28 mouse cellular contexts compared by ENCODE assay signal in genomic region chr3:131307811-131308210, GRCm38 (mm10). TPM values are rescaled to one million over a fixed set of nuclear protein-coding genes. Genes with fewer than 3 reads are reported as not detected.
"Had no signal": no experiment of that assay in that cellular context is flagged by ENCODE, and none has a peak within 500 bp of the region (broad histone marks: within the 10 kb centered on the region; RNA-seq: fewer than 3 reads in every experiment).

No protein-coding gene starts in this region.

- H3K36me3 ChIP-seq: embryonic facial prominence, embryonic 10.5 days; embryonic facial prominence, embryonic 12.5 days; embryonic facial prominence, embryonic 13.5 days; embryonic facial prominence, embryonic 15.5 days; forebrain, embryonic 10.5 days; forebrain, embryonic 12.5 days; forebrain, embryonic 15.5 days had no signal

- H3K4me3 ChIP-seq: embryonic facial prominence, embryonic 10.5 days; embryonic facial prominence, embryonic 12.5 days; embryonic facial prominence, embryonic 13.5 days; embryonic facial prominence, embryonic 15.5 days; erythroblast, embryonic 14.5 days; forebrain, embryonic 10.5 days; forebrain, embryonic 12.5 days; forebrain, embryonic 13.5 days; forebrain, embryonic 15.5 days; gastrocnemius, adult 2 months; heart, adult 2 months had no signal

- ATAC-seq: forebrain, embryonic 13.5 days; forebrain, embryonic 14.5 days; forebrain, embryonic 15.5 days; forebrain, embryonic 16.5 days; forebrain, postnatal 0 days had no signal

- DNase-seq: cerebellum, adult 8-10 months; cerebellum, adult 9-10 months; cerebellum, adult 9-11 months; cerebellum, postnatal 10 days; cerebellum, postnatal 14 days; cerebellum, postnatal 25 days; cerebellum, postnatal 36 days; embryo, embryonic 11 days; forebrain, postnatal 0 days; gastrocnemius, adult 2 months; gastrocnemius, postnatal 10 days; gastrocnemius, postnatal 14 days; gastrocnemius, postnatal 25 days; gastrocnemius, postnatal 36 days; heart, adult 11 months; heart, adult 18-20 months; heart, adult 2 months had no signal

- H3K4me1 ChIP-seq: embryonic facial prominence, embryonic 12.5 days; embryonic facial prominence, embryonic 13.5 days; forebrain, embryonic 12.5 days; forebrain, embryonic 13.5 days; forebrain, embryonic 15.5 days had no signal

- H3K27me3 ChIP-seq: embryonic facial prominence, embryonic 12.5 days; embryonic facial prominence, embryonic 13.5 days; embryonic facial prominence, embryonic 15.5 days; forebrain, embryonic 15.5 days had no signal

- H3K4me2 ChIP-seq: embryonic facial prominence, embryonic 12.5 days; embryonic facial prominence, embryonic 13.5 days; embryonic facial prominence, embryonic 15.5 days; forebrain, embryonic 12.5 days; forebrain, embryonic 13.5 days; forebrain, embryonic 15.5 days had no signal

- H3K9me3 ChIP-seq: forebrain, embryonic 15.5 days had no signal

- H3K27ac ChIP-seq: embryonic facial prominence, embryonic 10.5 days; embryonic facial prominence, embryonic 12.5 days; embryonic facial prominence, embryonic 13.5 days; embryonic facial prominence, embryonic 15.5 days; forebrain, embryonic 10.5 days; forebrain, embryonic 12.5 days; forebrain, embryonic 13.5 days; forebrain, embryonic 15.5 days; gastrocnemius, adult 2 months; heart, adult 2 months had no signal

- H3K9ac ChIP-seq: embryonic facial prominence, embryonic 12.5 days; embryonic facial prominence, embryonic 13.5 days; embryonic facial prominence, embryonic 15.5 days; forebrain, embryonic 12.5 days; forebrain, embryonic 13.5 days; forebrain, embryonic 15.5 days; forebrain, postnatal 0 days had no signal

RNA-seq across cellular contexts. Expression of gene Cyp2u1, which starts 4.8 kb away (rescaled TPM):
- polyA plus RNA-seq: erythroblast, embryonic 14.5 days had no signal
